Mouse (Mus musculus) brown adipose tissue, adult 24 weeks (tissue): ENCODE measurements at regions not wholly inside any gene's neighbourhood (a gene's known extent, or its start where the extent isn't known, plus 50 kb on each side); places are given as distances from the start of the nearest gene placed in this dataset.
"Not testable (repeated sequence)": the region's sequence is repeated elsewhere in the genome, so short reads cannot be mapped to it uniquely, and the experiment has no call there.

Source experiments
- H3K27ac ChIP-seq: fragments of 200-500 bp; replicated peaks from 2 replicates; pipeline ENCODE4 v1.5.1; 2012; ENCODE audit warnings: low read depth, mild to moderate bottlenecking, low read length
- H3K4me1 ChIP-seq: fragments of 200-500 bp; 2 replicates; pipeline ENCODE4 v1.6.1; 2012; ENCODE audit warnings: low read length, mixed read lengths; ENCODE audit not compliant: control insufficient read depth, insufficient read depth, insufficient read length
- H3K4me3 ChIP-seq: fragments of 200-500 bp; 2 replicates; pipeline ENCODE4 v1.5.1; 2012; ENCODE audit warnings: low read depth, mild to moderate bottlenecking, low read length, moderate library complexity; ENCODE audit not compliant: insufficient read depth

DNA sequence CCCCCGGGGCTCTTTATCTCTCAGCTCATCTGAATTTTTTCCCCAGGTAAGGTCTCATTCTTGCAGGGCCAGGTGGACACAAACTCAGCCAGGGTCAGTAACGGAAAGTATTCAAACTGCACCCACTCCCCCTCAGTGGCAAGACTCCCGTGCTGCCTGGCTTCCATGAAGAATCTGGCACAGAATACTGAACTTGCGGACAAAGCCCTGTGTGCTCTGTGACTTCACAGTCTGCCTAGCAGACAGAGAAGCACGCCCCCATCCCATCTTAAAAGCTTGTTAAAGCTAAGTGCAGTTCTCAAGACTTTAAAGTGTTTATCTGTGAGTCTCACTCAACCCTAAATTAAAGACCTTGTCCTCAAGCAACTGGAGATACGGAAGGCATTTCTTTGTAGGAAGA is 140.0 kb upstream of the Slc25a13 start:
- no peaks in the 10 kb centered on the region for H3K4me1 ChIP-seq
- no peak overlapping the region for H3K4me3 ChIP-seq
- H3K27ac ChIP-seq, result no peak overlapping the region

DNA sequence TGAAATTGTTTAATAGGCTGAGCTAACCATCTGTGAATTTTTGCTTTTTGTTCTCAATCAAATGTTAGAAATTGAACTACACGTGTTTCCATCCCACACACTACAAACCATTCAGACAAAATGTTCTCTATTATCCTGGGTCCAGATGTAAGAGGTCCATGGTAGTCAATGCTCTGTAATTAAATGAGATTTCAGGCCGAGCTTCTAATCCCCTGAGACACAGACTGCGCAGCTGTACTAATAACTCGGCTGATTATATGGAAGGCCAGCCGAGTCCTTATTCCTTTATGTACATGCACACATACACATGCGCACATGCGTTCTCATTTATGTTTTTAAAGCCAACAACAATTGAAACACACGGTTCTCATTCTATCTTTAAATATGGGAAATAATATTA is 118.3 kb upstream of the Slc25a13 start:
- Histone ChIP-seq H3K4me1 (no peaks in the 10 kb centered on the region), H3K4me3 (no peak overlapping the region), H3K27ac (no peak overlapping the region)

DNA sequence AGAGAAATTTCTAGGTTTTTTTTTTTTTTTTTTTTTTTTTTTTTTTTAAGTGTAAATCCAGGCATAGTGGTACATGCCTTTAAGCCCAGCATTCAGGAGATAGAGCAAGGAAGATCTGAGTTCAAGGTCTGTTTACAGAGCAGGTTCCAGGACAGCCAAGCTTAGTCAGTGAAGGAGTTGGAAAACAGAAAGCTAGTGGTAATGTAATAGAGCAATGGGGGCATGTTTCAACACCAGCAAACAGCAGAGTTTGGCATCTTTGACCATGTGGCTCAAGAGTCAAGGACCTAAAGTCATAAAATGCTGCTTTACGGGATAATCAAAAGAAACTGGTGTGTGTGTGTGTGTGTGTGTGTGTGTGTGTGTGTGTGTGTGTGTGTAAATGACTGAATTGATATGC is 113.3 kb upstream of the Slc25a13 start:
- Histone ChIP-seq H3K27ac (no peak overlapping the region), H3K4me1 (no peaks in the 10 kb centered on the region), H3K4me3 (no peak overlapping the region)

- H3K4me1 ChIP-seq, result no peaks in the 10 kb centered on the region
- no peak overlapping the region for H3K27ac ChIP-seq
- no peak overlapping the region for H3K4me3 ChIP-seq
Measured at GRCm38 (mm10) chr6:6325516-6325915, 108.5 kb upstream of the Slc25a13 start.

GRCm38 (mm10) chr6:6316725-6317124 is 99.8 kb upstream of the Slc25a13 start:
- Histone ChIP-seq H3K4me3 (no peak overlapping the region), H3K27ac (no peak overlapping the region), H3K4me1 (no peaks in the 10 kb centered on the region)

GRCm38 (mm10) chr6:6313171-6313570 is 96.2 kb upstream of the Slc25a13 start:
- Histone ChIP-seq H3K4me3 (no peak overlapping the region), H3K4me1 (no peaks in the 10 kb centered on the region)

GRCm38 (mm10) chr6:6310213-6310612 is 93.2 kb upstream of the Slc25a13 start:
- H3K27ac ChIP-seq, result no peak overlapping the region
- H3K4me1 ChIP-seq, result no peaks in the 10 kb centered on the region
- H3K4me3 ChIP-seq, result no peak overlapping the region

More at GRCm38 (mm10) chr6:6313171-6313570, 96.2 kb upstream of the Slc25a13 start:
- no peak overlapping the region for H3K27ac ChIP-seq

- H3K4me3 ChIP-seq, result no peak overlapping the region
- H3K4me1 ChIP-seq, result no peaks in the 10 kb centered on the region
- no peak overlapping the region for H3K27ac ChIP-seq
Measured at GRCm38 (mm10) chr6:6307618-6308017, 90.6 kb upstream of the Slc25a13 start.

- Histone ChIP-seq H3K4me1 (no peaks in the 10 kb centered on the region), H3K27ac (no peak overlapping the region), H3K4me3 (no peak overlapping the region)
Measured at GRCm38 (mm10) chr6:6303767-6304166, 86.8 kb upstream of the Slc25a13 start.

GRCm38 (mm10) chr6:6301001-6301510 is 84.1 kb upstream of the Slc25a13 start:
- no peak overlapping the region for H3K4me3 ChIP-seq
- no peaks in the 10 kb centered on the region for H3K4me1 ChIP-seq
- no peak overlapping the region for H3K27ac ChIP-seq

- Histone ChIP-seq H3K4me1 (no peaks in the 10 kb centered on the region), H3K4me3 (no peak overlapping the region), H3K27ac (no peak overlapping the region)
Measured at GRCm38 (mm10) chr6:6298867-6299852, 82.2 kb upstream of the Slc25a13 start.

DNA sequence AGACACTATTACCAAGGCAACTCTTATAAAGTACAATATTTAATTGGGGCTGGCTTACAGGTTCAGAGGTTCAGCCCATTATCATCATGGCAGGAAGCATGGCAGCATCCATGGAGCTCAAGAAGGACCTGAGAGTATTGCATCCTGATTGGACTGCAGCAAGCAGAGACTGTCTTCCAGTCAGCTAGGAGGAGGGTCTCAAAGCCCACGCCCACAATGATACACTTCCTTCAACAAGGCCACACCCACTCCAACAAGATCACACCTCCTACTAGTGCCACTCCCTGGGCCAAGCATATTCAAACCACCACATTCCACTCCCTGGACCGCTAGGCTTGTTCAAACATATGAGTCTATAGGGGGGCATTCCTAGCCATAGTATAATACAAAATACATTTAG is 78.6 kb upstream of the Slc25a13 start:
- not testable (repeated sequence) for H3K27ac ChIP-seq, H3K4me3 ChIP-seq, H3K4me1 ChIP-seq

GRCm38 (mm10) chr6:6291781-6292180 is 74.8 kb upstream of the Slc25a13 start:
- Histone ChIP-seq H3K27ac (no peak overlapping the region), H3K4me1 (no peaks in the 10 kb centered on the region), H3K4me3 (no peak overlapping the region)

DNA sequence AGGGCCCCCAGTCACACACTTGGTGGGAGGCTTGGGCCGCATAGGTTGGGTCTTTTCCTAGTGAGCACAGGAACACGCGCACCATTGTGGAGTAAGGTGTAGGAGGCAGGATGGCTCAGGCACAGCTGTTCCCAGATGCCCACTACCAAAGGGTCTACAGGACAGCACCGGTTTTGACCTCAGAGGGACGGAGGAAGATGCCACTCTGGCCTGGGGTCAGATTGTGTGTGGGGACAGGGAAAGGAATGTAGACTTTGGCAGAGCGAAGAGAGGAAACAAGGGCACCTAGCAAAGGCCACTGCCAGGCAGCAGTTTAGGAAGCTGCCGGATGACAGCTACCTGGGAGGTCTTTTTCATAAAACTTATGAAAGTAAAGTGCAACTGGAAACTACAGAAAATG is 73.5 kb upstream of the Slc25a13 start:
- H3K27ac ChIP-seq, result no peak overlapping the region
- H3K4me3 ChIP-seq, result no peak overlapping the region
- H3K4me1 ChIP-seq, result no peaks in the 10 kb centered on the region

DNA sequence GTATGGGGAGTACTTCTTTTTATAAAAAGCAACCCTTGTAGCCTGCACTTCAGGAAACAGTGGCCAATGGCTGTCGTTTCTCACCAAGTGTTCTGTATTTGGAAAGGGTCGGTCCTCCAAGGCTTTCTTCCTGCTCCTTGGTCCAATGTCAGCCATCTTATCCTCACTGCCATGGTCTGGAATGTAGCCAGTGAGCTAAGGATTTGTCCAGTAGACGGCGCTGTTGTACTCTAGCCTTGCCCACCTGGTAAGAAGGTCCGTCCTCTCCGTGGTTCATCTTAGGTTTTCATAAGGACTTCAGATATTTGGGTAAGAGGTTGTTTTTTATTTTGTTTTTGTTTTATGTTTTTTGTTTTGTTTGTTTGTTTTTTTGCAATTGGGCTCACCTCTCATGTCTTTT is 72.8 kb upstream of the Slc25a13 start:
- Histone ChIP-seq H3K27ac (no peak overlapping the region), H3K4me1 (no peaks in the 10 kb centered on the region), H3K4me3 (no peak overlapping the region)
